Mouse (Mus musculus) CD8-positive naive resting alpha-beta T cell, adult 2 months (primary cell): ENCODE measurements around the gene Arpp19.

Source experiments
- DNase-seq, 2 experiments: peaks; one replicate each; pipeline ENCODE4 v3.0.0; 2022; ENCODE audit warnings: low read depth in 2 of 2, low spot score in 2 of 2

Gene Arpp19

DNA sequence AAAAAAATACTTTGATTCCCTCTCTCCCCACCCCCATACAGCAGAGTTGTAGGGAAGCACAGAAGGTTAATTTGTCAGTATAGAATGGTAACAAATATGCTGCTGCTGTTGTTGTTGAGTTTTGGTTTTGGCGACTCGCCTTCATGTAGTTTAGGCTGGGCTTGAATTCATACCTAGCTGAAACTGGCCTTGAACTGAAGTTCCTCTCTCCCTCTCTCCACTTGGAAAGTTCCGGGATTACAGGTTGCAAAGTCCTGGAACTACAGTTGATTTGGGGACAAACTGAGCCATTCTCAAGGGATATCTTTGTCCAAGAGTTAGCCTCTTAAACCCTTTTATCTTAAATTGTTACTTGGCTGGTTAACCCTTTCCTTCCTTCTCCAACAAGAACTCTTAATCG, 1.5 kb upstream of the Arpp19 start:
- DNase-seq = no peak

- DNase-seq = no peak
Measured at GRCm38 (mm10) chr9:75038357-75038688, 909 bp downstream of the Arpp19 start.

DNA sequence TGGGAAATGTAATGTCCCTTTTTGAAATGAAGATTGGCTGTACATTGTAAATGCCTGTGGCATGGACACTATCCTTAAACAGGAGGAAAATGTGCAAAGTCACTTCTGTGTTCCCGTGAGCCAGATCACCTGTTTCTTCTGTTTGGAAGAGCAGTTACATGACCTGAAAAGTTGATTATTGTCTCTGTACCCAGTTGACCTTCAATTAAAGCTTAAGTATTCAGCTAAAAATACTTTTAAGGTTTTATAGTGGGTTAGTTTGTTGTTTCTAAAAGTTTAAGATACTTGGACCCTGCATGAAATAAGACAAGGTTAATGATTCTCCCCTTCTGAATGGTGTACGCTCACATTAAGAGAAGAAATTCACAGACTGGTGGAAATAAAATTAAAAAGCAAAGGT, 3.2 kb downstream of the Arpp19 start:
- DNase-seq = no peak

DNA sequence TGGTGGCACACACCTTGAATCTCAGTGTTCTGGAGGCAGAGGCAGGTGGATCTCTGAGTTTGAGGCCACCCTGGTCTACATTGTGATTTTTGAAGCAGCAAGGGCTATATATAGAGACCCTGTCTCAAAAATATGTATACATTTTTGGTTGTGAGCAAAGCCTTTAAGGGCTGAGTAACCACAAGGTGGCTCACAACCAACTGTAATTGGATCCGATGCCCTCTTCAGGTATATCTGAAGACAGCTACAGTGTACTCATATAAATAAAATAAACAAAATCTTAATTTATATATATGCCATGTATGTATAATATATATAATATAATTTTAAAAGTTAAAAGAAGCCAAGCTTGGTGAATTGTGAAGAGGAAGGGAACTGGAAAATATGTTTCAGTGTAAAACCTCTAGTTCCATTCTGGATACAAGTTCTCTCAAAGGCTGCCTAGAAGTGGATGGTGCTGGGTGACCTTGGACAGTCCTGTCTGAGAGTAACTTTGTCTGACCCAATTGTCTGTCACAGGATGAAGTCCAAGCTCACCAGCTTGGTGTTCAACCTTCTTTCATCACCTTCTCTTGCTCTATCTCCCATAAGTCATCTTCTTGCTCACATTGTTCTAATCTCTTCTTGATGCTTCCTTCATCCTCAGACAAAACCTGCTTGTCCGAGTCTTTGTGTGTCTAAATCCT, 4.6 kb downstream of the Arpp19 start:
- DNase-seq = no peak

DNA sequence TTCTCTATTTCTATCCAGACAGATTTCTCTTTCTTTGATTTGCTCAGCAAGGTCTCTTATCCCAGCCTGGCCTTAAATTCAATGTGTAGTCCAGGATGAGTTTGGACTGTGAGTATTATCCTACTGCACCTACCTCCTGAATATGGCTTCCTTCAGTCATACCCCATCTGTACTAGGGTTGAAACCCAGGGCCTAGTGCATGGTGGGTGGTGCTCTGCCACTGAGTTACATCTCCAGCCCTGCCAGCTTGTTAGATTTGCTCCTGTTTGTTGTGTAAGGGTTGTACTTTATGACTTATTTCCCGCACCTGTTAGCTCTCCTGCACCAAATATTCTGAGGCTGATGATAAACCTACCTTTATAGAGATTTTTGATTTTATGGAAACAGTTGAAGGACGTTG, 5.8 kb downstream of the Arpp19 start:
- DNase-seq = no peak

- no peak for DNase-seq
Measured at GRCm38 (mm10) chr9:75047079-75047478, 9.7 kb downstream of the Arpp19 start.

- DNase-seq = no peak
Measured at GRCm38 (mm10) chr9:75049100-75049499, 11.7 kb downstream of the Arpp19 start.

GRCm38 (mm10) chr9:75050003-75050402, 12.6 kb downstream of the Arpp19 start:
- peak; percentile 58 to 68 for DNase-seq

DNA sequence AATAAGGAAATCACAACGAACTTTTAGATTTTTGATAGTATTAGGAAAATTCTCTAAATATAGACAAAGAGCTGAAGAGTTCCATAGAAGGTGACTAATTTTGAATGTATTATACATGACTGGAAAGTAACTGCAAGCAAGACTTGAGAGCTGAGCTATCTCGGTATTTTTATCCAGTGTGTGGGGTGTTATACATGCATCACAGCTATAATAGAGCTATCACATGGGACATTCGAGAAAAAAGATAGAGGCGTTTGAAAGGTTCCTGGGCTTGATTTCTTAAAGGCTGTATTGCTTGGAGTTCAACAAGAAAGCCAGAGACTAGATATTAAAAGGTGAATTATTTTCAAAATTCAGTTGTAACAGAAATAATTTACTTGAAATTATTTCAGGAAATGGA, 14.4 kb downstream of the Arpp19 start:
- no peak for DNase-seq

DNA sequence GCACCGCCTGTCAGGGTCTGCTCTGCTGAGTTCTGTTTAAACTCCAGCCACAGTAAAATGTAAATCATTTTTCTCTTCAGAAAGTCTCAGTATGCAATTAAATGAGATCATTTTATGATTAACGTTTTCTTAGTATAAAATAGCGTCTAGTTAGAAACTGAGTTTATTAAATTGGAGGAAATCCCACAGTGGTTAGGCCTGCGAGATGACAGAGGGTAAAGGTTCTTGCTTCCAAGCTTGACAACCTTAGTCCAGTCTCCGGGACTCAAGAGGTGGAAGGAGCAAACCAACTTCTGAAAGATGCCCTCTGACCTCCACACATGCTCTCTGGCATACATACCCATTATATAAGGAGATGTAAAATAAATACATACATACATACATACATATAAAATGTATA, 17.6 kb downstream of the Arpp19 start:
- DNase-seq = no peak

- DNase-seq = no peak
Measured at GRCm38 (mm10) chr9:75064678-75065331, 27.4 kb downstream of the Arpp19 start.

GRCm38 (mm10) chr9:75070457-75071028, 33.1 kb downstream of the Arpp19 start, which contains the start of gene Myo5a:
Myo5a (plus strand) TSS chr9:75071015.
- no peak for DNase-seq

DNA sequence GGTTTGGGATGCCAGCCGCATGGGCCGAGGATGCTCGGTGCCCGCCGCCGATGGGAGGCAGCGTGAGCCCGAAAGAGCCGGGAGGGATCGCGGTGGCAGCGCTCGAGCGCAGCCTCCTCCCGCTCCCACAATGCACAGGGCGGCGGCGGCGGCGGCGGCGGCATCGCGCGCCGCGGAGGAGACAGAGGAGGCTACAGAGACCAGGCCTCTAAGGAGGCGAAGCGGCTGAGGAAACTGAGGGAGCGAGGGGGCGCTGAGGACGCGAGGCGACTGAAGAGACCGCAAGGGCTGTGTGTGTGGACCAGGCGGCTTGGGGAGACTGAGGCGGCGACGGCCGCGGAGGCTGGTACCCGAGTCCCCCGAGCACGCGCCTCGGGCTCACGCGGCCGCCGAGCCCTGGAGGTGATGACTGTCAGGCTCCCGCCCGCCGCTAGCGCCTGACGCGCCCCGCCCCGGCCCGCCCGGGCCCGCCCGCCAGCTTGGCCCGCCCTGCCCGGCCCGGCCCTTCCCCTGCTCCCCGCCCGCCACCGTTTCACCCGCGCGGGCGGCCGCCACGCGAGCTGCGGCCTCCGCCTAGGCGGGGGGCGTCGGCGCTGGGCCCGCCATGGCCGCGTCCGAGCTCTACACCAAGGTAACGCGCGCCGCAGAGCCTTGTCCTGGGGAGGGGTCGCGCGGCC, 33.8 kb downstream of the Arpp19 start:
- DNase-seq = peak; percentile 44 to 59

DNA sequence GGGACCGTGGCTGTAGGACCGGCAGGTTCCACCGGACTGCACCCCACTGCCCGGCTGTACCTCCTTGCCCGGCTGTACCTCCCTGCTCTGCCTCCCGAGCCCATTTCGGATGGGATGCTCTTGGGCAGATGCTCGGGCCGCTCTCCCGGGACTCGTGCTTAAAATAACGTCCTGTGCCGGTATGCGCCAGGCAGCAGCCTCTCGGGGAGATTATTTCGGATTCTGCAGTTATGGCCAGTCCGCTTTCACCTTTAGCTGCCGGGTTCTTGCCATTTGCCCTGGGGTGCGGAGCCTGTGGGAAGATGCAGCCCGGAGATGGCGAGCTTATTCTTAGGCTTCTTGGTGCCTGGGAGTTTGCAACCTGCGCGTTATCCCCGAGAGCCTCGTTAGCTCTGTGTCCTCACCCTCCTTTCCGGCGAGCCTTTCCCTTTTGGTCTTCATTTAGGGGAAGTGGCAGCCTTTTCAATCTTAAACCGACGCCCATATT, 34.3 kb downstream of the Arpp19 start:
- peak; percentile 6 to 17 for DNase-seq

GRCm38 (mm10) chr9:75072361-75072760, 34.9 kb downstream of the Arpp19 start:
- no peak for DNase-seq

- DNase-seq = no peak
Measured at GRCm38 (mm10) chr9:75077191-75077590, 39.8 kb downstream of the Arpp19 start.

- no peak for DNase-seq
Measured at GRCm38 (mm10) chr9:75085242-75085824, 47.9 kb downstream of the Arpp19 start.

GRCm38 (mm10) chr9:75087823-75088222, 50.4 kb downstream of the Arpp19 start:
- no peak for DNase-seq

GRCm38 (mm10) chr9:75089285-75089684, 51.9 kb downstream of the Arpp19 start:
- DNase-seq = no peak

DNA sequence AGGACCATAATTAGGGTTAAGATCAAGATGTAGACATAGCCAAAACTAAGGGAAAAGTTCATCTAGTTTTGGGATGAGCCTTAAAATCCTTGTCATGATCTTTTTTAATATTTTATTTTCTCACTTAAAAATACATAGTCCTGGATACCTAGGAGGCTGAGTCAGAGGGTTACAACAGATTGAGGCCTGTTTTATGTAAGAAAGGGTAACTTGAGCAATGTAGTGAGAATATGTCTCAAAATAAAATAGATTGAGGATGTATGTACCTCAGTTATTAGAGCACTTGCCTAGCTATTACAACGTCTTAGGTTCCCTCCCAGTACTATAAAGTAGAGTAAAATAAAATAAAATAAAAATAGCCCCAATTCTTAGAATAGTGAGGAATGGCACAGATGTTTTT, 54.7 kb downstream of the Arpp19 start:
- no peak for DNase-seq

- DNase-seq = no peak
Measured at GRCm38 (mm10) chr9:75094762-75095161, 57.3 kb downstream of the Arpp19 start.

- DNase-seq = no peak
Measured at GRCm38 (mm10) chr9:75098937-75099336, 61.5 kb downstream of the Arpp19 start.
